Mouse (Mus musculus): Measurements from ENCODE around the gene Erf. TPM values are rescaled to one million over a fixed set of nuclear protein-coding genes. Genes with fewer than 3 reads are reported as not detected.

Erf gene
- total RNA-seq, 2 experiments from 2014 or later: 5.0 to 6.1 TPM

DNA sequence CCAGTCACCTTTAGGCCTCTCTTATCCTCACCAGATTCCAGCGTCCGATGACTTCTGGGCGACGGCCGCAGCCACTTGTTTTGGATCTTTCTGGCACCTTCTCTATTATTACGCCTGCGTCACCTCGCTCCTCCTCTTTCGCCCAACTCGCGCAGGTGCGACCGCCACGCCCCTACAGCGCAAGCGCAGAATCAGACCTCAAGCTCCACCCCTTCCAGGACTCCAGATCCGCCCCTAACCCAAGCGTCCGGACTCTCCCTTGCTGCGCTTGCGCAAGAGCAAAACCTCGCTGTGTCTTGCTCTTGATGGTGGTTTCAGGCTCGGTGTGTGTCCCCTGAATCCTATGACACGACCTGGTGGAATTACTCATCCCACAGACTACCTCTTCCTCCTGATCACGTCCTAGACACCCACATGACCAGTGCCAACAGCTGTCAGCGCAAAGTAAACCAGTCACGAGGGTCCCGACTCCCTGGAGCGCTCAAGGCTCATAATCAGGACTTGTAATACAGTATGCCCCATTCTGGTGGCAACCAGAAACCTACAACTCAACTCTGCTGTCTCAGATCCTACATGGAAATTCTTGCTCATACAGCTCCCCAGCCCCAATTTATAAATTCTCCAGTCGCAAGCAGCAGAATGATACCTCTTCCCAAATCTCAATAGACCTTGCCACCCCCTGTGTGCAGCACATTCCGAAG lies 30.7 kb downstream of the Erf start:
- DNase-seq: peak; percentile 91 to 95
- intact Hi-C loops (cut with DNase I): loop anchor here (5.0 kb wide), 1 partner anchor 1937 kb away; no protein-coding TSS in a partner anchor

GRCm38 (mm10) chr7:25219416-25219750 lies 31.2 kb downstream of the Erf start:
- intact Hi-C loops (cut with DNase I): loop anchor here (5.0 kb wide), 1 partner anchor 1938 kb away; no protein-coding TSS in a partner anchor
- DNase-seq: no peak

- intact Hi-C loops (cut with DNase I): loop anchor here (5.0 kb wide), 1 partner anchor 1938 kb away; no protein-coding TSS in a partner anchor
- DNase-seq: no peak
These were observed 31.7 kb downstream of the Erf start for GRCm38 (mm10) chr7:25218705-25219415.

DNA sequence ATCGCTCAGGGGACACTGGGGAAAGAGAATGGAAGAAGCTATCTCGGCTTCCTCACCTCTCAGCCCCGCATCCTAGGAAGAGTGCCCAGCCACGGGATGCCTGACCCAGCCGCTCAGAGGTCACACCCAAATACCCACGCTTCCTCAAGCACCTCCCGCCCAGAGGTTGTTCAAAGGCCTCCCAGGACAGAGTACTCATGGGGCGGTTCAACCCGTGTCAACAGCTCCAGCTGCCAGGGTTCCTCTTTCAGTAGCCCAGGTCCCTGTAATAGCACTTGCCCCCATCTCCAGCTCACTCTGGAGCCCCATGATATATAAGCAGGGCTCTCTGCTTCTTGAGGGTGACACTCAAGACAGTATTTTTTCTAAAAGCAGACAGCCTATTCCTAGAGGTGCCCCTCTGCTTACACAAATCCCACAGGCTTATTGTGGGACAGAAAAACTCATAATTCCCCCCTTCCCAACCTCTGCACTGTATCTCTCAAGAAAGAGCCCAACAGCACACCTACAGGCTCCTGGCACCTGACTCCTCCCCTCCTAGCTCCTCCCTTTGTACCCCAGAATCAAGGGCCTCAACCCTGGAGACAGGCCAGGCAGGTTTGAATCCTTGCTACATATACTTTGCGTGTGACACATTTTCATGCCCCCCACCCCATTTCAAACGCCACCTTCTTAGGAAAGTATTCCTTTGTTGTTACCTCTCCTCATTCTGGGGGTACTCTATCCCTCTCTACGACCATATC lies 32.7 kb downstream of the Erf start:
- intact Hi-C loops (cut with DNase I): loop anchor here (5.0 kb wide), 1 partner anchor 1939 kb away; no protein-coding TSS in a partner anchor
- DNase-seq: no peak

DNA sequence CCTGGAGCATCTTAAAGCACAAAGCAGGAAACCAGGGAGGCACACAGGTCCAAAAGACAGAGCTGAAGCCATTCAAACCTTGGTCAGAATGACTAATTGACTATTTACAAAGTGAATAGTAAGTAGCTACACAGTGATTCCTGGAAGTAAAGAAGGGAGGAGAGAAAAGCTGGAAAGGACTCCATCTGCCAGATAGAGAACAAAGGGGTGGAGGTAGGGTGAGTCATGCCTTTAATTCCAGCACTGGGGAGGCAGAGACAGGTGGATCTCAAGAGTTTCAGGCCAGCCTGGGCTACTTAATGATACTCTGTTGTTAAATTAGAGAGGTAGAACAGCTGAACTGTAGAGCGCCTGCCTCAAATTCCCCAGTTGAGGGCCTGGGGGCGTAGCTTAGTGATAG lies 36.4 kb downstream of the Erf start:
- no peak for DNase-seq

DNA sequence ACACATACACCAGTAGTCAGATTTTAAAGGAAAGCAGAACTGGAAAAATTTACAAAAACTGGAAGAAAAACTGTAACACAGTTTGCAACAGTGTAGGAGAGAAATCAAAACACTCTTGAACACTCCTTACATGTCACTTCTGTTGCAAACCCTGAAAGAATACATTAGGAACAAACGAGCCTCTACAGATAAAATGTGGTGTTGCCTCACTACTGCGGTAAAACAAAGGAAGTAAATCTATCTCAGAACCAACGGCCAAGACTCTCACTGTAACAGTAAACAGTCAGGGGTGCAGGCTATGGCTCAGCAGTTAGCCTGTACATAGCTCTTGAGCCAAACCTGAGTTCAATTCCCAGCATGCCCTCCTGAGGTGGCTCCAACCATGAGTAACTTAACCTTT lies 37.5 kb downstream of the Erf start:
- DNase-seq: no peak
- intact Hi-C loops (cut with DNase I): no loop called here

More for the DNA sequence above, 36.4 kb downstream of the Erf start:
- intact Hi-C loops (cut with DNase I): no loop called here

DNA sequence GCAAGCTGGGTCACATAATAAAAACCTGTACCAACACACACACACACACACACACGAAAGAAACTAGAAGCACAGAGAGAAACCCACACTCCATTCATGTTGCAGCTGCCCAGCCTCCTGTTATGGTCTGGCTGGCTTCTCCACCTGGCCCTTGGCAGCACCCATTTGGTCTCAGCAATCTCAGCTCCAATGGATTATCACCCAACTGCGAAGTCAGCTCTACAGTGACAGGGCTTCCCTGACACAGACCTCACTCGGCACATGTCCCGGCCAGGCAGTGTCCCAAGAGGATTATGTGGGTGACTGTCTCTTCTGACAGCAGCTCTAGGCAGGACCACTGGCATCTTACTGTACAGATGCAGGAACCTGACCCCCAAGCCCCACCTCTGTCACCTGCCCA lies 40.1 kb downstream of the Erf start:
- intact Hi-C loops (cut with DNase I): no loop called here
- DNase-seq: peak; percentile 65 to 78

DNA sequence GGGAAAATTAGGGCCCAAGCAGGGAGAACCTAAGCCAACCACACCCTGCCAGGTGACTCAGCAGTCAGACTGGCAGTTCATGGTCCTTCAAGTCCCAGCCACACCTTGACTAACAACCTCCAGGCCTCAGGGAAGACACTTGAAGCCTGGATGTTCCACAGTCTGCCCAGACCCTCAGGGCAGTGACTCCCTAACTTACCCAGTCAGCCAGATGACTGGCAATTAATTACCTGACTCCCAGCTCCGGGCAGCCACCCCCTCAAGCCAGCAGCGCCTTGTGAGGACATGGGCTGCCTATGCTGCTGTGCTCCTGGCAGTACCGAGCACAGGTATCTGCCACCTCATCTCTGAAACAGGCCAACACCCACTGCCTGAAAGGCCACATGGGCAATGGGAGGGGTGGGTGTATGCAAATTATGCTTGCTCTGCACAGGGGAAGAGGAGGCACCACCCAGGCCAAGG lies 41.4 kb downstream of the Erf start:
- intact Hi-C loops (cut with DNase I): no loop called here
- DNase-seq: no peak

- DNase-seq: no peak
- intact Hi-C loops (cut with DNase I): no loop called here
These were observed 44.3 kb downstream of the Erf start for GRCm38 (mm10) chr7:25206094-25206830.

GRCm38 (mm10) chr7:25205355-25206093 lies 45.0 kb downstream of the Erf start:
- intact Hi-C loops (cut with DNase I): no loop called here
- DNase-seq: no peak

- DNase-seq: no peak
- intact Hi-C loops (cut with DNase I): no loop called here
These were observed 46.9 kb downstream of the Erf start for GRCm38 (mm10) chr7:25203624-25204023.

DNA sequence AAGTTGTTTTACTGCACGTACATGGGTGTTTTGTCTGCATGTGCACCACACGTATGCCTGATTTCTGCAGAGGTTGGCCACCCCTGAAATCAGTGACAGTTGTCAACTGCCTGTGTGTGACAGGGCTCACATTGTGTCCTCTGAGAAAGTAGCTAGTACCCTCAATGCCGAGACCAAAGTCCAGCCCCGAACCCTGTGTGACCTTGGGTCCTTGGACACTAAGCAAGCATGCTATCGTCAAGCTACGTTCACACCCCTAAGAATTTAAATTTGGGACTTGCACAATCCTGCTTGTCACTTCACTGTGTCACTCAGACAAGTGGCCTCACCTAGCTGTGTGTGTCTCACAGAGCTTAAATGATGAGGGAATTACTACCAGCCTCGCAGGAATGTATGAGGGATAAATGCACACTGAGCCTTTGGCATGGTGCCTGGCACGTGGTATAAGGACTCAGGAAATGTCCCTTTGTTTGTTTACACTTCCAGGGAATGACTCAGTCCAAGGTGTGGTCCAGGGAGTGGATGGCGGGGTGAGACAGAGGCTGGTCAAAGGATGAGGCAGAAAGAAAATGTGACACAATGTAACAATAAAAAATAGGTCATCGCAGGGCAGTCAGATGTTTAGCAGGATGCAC lies 53.1 kb downstream of the Erf start:
- DNase-seq: no peak
- intact Hi-C loops (cut with DNase I): no loop called here

DNA sequence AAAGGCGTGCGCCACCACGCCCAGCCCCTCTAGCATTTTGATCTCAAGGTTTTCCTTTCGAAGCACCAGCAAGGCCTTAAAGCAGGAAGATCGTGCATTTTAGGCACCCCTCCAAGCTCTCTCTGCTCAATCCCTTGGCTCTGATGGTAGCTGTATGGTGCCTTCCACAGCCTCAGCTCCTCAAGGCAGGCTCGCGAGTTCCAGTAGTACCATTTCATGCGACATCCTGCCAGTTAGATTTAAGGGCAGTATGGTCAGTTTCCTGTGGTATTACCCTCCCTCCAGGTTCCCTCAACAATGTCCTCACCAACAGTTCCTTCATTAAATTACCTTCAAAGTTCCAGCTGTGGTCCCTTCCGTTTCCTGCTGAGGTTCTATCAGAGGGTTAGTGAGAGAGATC lies 54.5 kb downstream of the Erf start:
- no peak for DNase-seq
- intact Hi-C loops (cut with DNase I): no loop called here

DNA sequence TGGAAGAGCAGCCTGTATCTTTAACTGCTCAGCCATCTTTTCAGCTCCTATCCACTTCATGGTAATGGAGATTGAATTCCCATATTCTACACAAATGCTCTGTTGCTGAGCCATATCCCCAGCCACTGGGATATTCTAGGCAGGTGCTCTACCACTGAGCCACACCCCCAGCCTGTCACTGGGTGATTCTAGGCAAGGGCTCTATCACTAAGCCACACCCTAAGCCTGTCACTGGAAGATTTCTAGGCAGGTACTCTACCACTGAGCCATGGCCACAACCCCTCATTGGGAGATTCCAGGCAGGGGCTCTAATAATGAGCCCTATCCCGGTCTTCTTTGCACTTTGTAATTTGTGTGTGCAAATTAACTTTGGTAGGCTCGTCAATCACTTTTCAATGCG lies 55.4 kb downstream of the Erf start:
- no peak for DNase-seq
- intact Hi-C loops (cut with DNase I): no loop called here

Small RNAs within 50 kb of the gene (microRNA-seq; reads per million reads assigned to microRNA genes)
- gene Mir7048: 0 to 0.36 reads per million in 2 experiments

Other genes starting within 250 kb of the Erf start
- gene Atp1a3, start 244.8 kb downstream of the Erf start, total RNA-seq (2021): under 1 TPM; 0.08 to 0.15 TPM
- 1 to 10 TPM; 2.6 to 3.2 TPM for gene Grik5, start 178.4 kb downstream of the Erf start, total RNA-seq (2021)
- 1 to 10 TPM; 6.0 to 8.0 TPM for gene Zfp574, start 178.2 kb downstream of the Erf start, total RNA-seq (2021)
- under 1 TPM; 0.10 to 0.72 TPM for gene Pou2f2, start 71.0 kb downstream of the Erf start, total RNA-seq (2021)
- gene Dedd2, start 30.1 kb downstream of the Erf start, total RNA-seq (2021): 10 to 100 TPM in 1 of 2 experiments, 1 to 10 TPM in 1; 8.4 to 10.7 TPM
- gene Zfp526, start 29.3 kb downstream of the Erf start, total RNA-seq (2021): 1 to 10 TPM; 4.1 to 5.5 TPM
- 10 to 100 TPM; 64.0 to 69.6 TPM for gene Gsk3a, start 12.9 kb downstream of the Erf start, total RNA-seq (2021)
- 10 to 100 TPM; 31.4 to 37.6 TPM for gene Cic, start 16.9 kb upstream of the Erf start, total RNA-seq (2021)
- gene Pafah1b3, start 47.2 kb upstream of the Erf start, total RNA-seq (2021): 1 to 10 TPM in 1 of 2 experiments, under 1 TPM in 1; 0.86 to 1.3 TPM
- not detected for gene Prr19, start 50.6 kb upstream of the Erf start, total RNA-seq (2021)
- not detected for gene Tmem145, start 55.3 kb upstream of the Erf start, total RNA-seq (2021)
- 10 to 100 TPM; 16.3 to 16.6 TPM for gene Megf8, start 66.4 kb upstream of the Erf start, total RNA-seq (2021)
- gene Cnfn, start 119.0 kb upstream of the Erf start, total RNA-seq (2021): not detected
- 10 to 100 TPM; 18.6 to 20.6 TPM for gene Lipe, start 147.9 kb upstream of the Erf start, total RNA-seq (2021)
- not detected for gene Cxcl17, start 162.1 kb upstream of the Erf start, total RNA-seq (2021)
- 1 to 10 TPM; 3.0 to 6.1 TPM for gene Ceacam1, start 226.8 kb upstream of the Erf start, total RNA-seq (2021)

All from gastrocnemius, postnatal 36 days (tissue).